Mouse (Mus musculus): Measurements from ENCODE around the gene Camk1d. TPM values are rescaled to one million over a fixed set of nuclear protein-coding genes. Genes with fewer than 3 reads are reported as not detected.

Camk1d gene
- polyA plus RNA-seq, 1 experiment from 2014 or later, result 0.94 TPM

GRCm38 (mm10) chr2:5451654-5452053 is 262.7 kb downstream of the Camk1d start:
- ATAC-seq (replicated peaks; ENCODE audit: insufficient number of reproducible peaks, low FRiP score, low TSS enrichment, low read depth) (no peak), DNase-seq (ENCODE audit: low spot score) (peak; percentile 58)
- H3K4me1 ChIP-seq (ENCODE audit: control insufficient read depth, insufficient read depth, low read length), result no peaks in the 10 kb centered on the region
- H3K9me3 ChIP-seq (replicated peaks; ENCODE audit: control insufficient read depth, low read length), result no peaks in the 10 kb centered on the region
- WGBS, result 88% methylated on average over 2 of the region's 2 CpGs
- H3K9ac ChIP-seq (replicated peaks; ENCODE audit: low read length), result no peak overlapping the region
- H3K4me2 ChIP-seq (ENCODE audit: low read depth, low read length), result no peak overlapping the region
- no peak overlapping the region for H3K4me3 ChIP-seq (ENCODE audit: low read depth, low read length)
- H3K36me3 ChIP-seq (replicated peaks; ENCODE audit: control insufficient read depth, insufficient read depth, low read depth, low read length), result no peaks in the 10 kb centered on the region
- H3K27me3 ChIP-seq (ENCODE audit: control insufficient read depth, insufficient read depth, low read length), result no peaks in the 10 kb centered on the region
- no peak overlapping the region for H3K27ac ChIP-seq (replicated peaks; ENCODE audit: low read depth, low read length)

DNA sequence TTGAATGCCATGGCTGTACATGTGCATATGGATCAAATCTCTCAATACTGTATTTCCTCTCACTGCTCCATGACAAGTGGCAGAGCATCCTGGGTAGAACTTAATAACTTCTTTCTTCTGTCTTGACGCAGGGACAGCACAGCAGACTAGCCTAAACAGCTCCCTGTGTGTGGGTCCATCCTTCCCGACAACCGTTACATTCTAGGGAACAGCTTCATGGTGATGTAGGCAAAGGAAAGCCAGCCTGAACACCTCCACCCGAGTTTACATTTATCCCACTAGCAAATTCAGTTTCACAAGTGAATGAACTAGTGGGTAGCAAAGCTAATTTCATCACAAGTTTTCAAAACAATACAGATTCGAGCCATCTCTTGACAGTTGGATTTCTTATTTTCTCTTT is 269.0 kb downstream of the Camk1d start:
- Histone ChIP-seq H3K4me3 (ENCODE audit: low read depth, low read length) (no peak overlapping the region), H3K27me3 (ENCODE audit: control insufficient read depth, insufficient read depth, low read length) (no peaks in the 10 kb centered on the region), H3K36me3 (replicated peaks; ENCODE audit: control insufficient read depth, insufficient read depth, low read depth, low read length) (no peaks in the 10 kb centered on the region), H3K9ac (replicated peaks; ENCODE audit: low read length) (no peak overlapping the region), H3K4me1 (ENCODE audit: control insufficient read depth, insufficient read depth, low read length) (no peaks in the 10 kb centered on the region), H3K9me3 (replicated peaks; ENCODE audit: control insufficient read depth, low read length) (no peaks in the 10 kb centered on the region), H3K4me2 (ENCODE audit: low read depth, low read length) (no peak overlapping the region), H3K27ac (replicated peaks; ENCODE audit: low read depth, low read length) (no peak overlapping the region)
- ATAC-seq (replicated peaks; ENCODE audit: insufficient number of reproducible peaks, low FRiP score, low TSS enrichment, low read depth) (no peak), DNase-seq (ENCODE audit: low spot score) (no peak)
- WGBS, result 84% methylated on average over 5 of the region's 5 CpGs

GRCm38 (mm10) chr2:5437690-5438089 is 276.6 kb downstream of the Camk1d start:
- H3K4me1 ChIP-seq (ENCODE audit: control insufficient read depth, insufficient read depth, low read length), result no peaks in the 10 kb centered on the region
- ATAC-seq (replicated peaks; ENCODE audit: insufficient number of reproducible peaks, low FRiP score, low TSS enrichment, low read depth) (no peak), DNase-seq (ENCODE audit: low spot score) (no peak)
- H3K4me3 ChIP-seq (ENCODE audit: low read depth, low read length), result no peak overlapping the region
- H3K36me3 ChIP-seq (replicated peaks; ENCODE audit: control insufficient read depth, insufficient read depth, low read depth, low read length), result no peaks in the 10 kb centered on the region
- H3K9ac ChIP-seq (replicated peaks; ENCODE audit: low read length), result no peak overlapping the region
- H3K27me3 ChIP-seq (ENCODE audit: control insufficient read depth, insufficient read depth, low read length), result no peaks in the 10 kb centered on the region
- no peaks in the 10 kb centered on the region for H3K9me3 ChIP-seq (replicated peaks; ENCODE audit: control insufficient read depth, low read length)
- no peak overlapping the region for H3K27ac ChIP-seq (replicated peaks; ENCODE audit: low read depth, low read length)
- no peak overlapping the region for H3K4me2 ChIP-seq (ENCODE audit: low read depth, low read length)
- WGBS, result 44% methylated on average over 2 of the region's 2 CpGs

GRCm38 (mm10) chr2:5435587-5436253 is 278.6 kb downstream of the Camk1d start:
- H3K36me3 ChIP-seq (replicated peaks; ENCODE audit: control insufficient read depth, insufficient read depth, low read depth, low read length), result no peaks in the 10 kb centered on the region
- DNase-seq (ENCODE audit: low spot score) (no peak), ATAC-seq (replicated peaks; ENCODE audit: insufficient number of reproducible peaks, low FRiP score, low TSS enrichment, low read depth) (no peak)
- 84% methylated on average over 16 of the region's 16 CpGs for WGBS
- no peaks in the 10 kb centered on the region for H3K9me3 ChIP-seq (replicated peaks; ENCODE audit: control insufficient read depth, low read length)
- no peak overlapping the region for H3K4me3 ChIP-seq (ENCODE audit: low read depth, low read length)
- no peak overlapping the region for H3K4me2 ChIP-seq (ENCODE audit: low read depth, low read length)
- H3K27ac ChIP-seq (replicated peaks; ENCODE audit: low read depth, low read length), result no peak overlapping the region
- no peak overlapping the region for H3K9ac ChIP-seq (replicated peaks; ENCODE audit: low read length)
- no peaks in the 10 kb centered on the region for H3K4me1 ChIP-seq (ENCODE audit: control insufficient read depth, insufficient read depth, low read length)
- no peaks in the 10 kb centered on the region for H3K27me3 ChIP-seq (ENCODE audit: control insufficient read depth, insufficient read depth, low read length)

DNA sequence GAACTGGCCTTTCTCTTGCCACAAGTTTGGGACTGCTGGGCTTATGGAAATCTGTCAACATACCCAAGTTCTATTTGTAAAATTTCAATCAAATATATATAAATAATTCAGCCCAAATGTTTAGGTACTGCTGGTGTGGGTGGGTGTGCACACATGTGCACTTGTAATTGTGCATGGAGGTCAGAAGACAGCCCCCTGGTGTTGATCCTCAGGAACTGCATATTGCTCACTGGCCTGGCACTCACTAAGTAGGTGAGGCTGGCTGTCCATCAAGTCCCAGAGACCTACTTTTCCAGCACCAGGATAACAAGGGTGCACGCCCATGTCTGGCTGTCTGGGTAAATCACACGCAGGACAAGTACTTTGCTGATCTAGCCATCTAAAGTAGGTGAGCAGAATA is 283.0 kb downstream of the Camk1d start:
- no peak overlapping the region for H3K27ac ChIP-seq (replicated peaks; ENCODE audit: low read depth, low read length)
- H3K4me2 ChIP-seq (ENCODE audit: low read depth, low read length), result no peak overlapping the region
- H3K4me3 ChIP-seq (ENCODE audit: low read depth, low read length), result no peak overlapping the region
- H3K9me3 ChIP-seq (replicated peaks; ENCODE audit: control insufficient read depth, low read length), result no peaks in the 10 kb centered on the region
- no peak for ATAC-seq (replicated peaks; ENCODE audit: insufficient number of reproducible peaks, low FRiP score, low TSS enrichment, low read depth)
- DNase-seq (ENCODE audit: low spot score), result peak; percentile 39
- no peaks in the 10 kb centered on the region for H3K4me1 ChIP-seq (ENCODE audit: control insufficient read depth, insufficient read depth, low read length)
- no peaks in the 10 kb centered on the region for H3K36me3 ChIP-seq (replicated peaks; ENCODE audit: control insufficient read depth, insufficient read depth, low read depth, low read length)
- 48% methylated on average over 2 of the region's 2 CpGs for WGBS
- H3K9ac ChIP-seq (replicated peaks; ENCODE audit: low read length), result no peak overlapping the region
- no peaks in the 10 kb centered on the region for H3K27me3 ChIP-seq (ENCODE audit: control insufficient read depth, insufficient read depth, low read length)

- no peaks in the 10 kb centered on the region for H3K27me3 ChIP-seq (ENCODE audit: control insufficient read depth, insufficient read depth, low read length)
- no peaks in the 10 kb centered on the region for H3K9me3 ChIP-seq (replicated peaks; ENCODE audit: control insufficient read depth, low read length)
- no peak overlapping the region for H3K4me3 ChIP-seq (ENCODE audit: low read depth, low read length)
- 84% methylated on average over 8 of the region's 8 CpGs for WGBS
- ATAC-seq (replicated peaks; ENCODE audit: insufficient number of reproducible peaks, low FRiP score, low TSS enrichment, low read depth) (no peak), DNase-seq (ENCODE audit: low spot score) (no peak)
- no peaks in the 10 kb centered on the region for H3K4me1 ChIP-seq (ENCODE audit: control insufficient read depth, insufficient read depth, low read length)
- no peak overlapping the region for H3K4me2 ChIP-seq (ENCODE audit: low read depth, low read length)
- no peak overlapping the region for H3K27ac ChIP-seq (replicated peaks; ENCODE audit: low read depth, low read length)
- no peak overlapping the region for H3K9ac ChIP-seq (replicated peaks; ENCODE audit: low read length)
- no peaks in the 10 kb centered on the region for H3K36me3 ChIP-seq (replicated peaks; ENCODE audit: control insufficient read depth, insufficient read depth, low read depth, low read length)
Observed at GRCm38 (mm10) chr2:5429921-5430320, 284.4 kb downstream of the Camk1d start.

DNA sequence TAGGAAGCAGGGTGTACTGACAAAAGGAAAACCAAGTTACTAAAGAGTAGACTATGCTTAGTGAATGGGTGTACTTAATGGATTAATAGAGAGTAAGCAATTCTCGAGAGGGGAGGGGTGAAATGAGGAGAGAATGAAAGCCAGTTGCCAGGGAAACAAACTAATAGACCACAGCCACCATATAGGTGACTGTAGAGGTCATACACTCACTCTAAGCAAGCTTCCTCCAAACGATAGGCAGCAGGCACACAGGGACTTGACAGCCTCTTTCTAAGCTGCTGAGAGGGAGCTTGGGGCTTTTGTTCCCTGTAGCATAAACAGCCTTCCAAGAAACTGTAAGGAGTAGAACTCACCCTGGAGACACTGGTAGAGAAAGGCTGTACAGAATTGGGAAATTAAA is 288.2 kb downstream of the Camk1d start:
- DNase-seq (ENCODE audit: low spot score) (peak; percentile 9), ATAC-seq (replicated peaks; ENCODE audit: insufficient number of reproducible peaks, low FRiP score, low TSS enrichment, low read depth) (no peak)
- H3K27ac ChIP-seq (replicated peaks; ENCODE audit: low read depth, low read length), result no peak overlapping the region
- no peaks in the 10 kb centered on the region for H3K9me3 ChIP-seq (replicated peaks; ENCODE audit: control insufficient read depth, low read length)
- no peak overlapping the region for H3K9ac ChIP-seq (replicated peaks; ENCODE audit: low read length)
- H3K4me3 ChIP-seq (ENCODE audit: low read depth, low read length), result no peak overlapping the region
- H3K4me2 ChIP-seq (ENCODE audit: low read depth, low read length), result no peak overlapping the region
- H3K36me3 ChIP-seq (replicated peaks; ENCODE audit: control insufficient read depth, insufficient read depth, low read depth, low read length), result no peaks in the 10 kb centered on the region
- H3K27me3 ChIP-seq (ENCODE audit: control insufficient read depth, insufficient read depth, low read length), result no peaks in the 10 kb centered on the region
- no peaks in the 10 kb centered on the region for H3K4me1 ChIP-seq (ENCODE audit: control insufficient read depth, insufficient read depth, low read length)
- WGBS, result 22% methylated on average over 2 of the region's 2 CpGs

GRCm38 (mm10) chr2:5425612-5426011 is 288.7 kb downstream of the Camk1d start:
- Histone ChIP-seq H3K4me3 (ENCODE audit: low read depth, low read length) (no peak overlapping the region), H3K27ac (replicated peaks; ENCODE audit: low read depth, low read length) (no peak overlapping the region), H3K4me1 (ENCODE audit: control insufficient read depth, insufficient read depth, low read length) (no peaks in the 10 kb centered on the region), H3K9ac (replicated peaks; ENCODE audit: low read length) (no peak overlapping the region), H3K9me3 (replicated peaks; ENCODE audit: control insufficient read depth, low read length) (no peaks in the 10 kb centered on the region), H3K4me2 (ENCODE audit: low read depth, low read length) (no peak overlapping the region), H3K27me3 (ENCODE audit: control insufficient read depth, insufficient read depth, low read length) (no peaks in the 10 kb centered on the region), H3K36me3 (replicated peaks; ENCODE audit: control insufficient read depth, insufficient read depth, low read depth, low read length) (no peaks in the 10 kb centered on the region)
- DNase-seq (ENCODE audit: low spot score) (no peak), ATAC-seq (replicated peaks; ENCODE audit: insufficient number of reproducible peaks, low FRiP score, low TSS enrichment, low read depth) (no peak)
- WGBS, result 82% methylated on average over 3 of the region's 3 CpGs
